Mouse (Mus musculus) limb, embryonic 12.5 days (tissue): ENCODE results near the gene Kremen2. TPM values are rescaled to one million over a fixed set of nuclear protein-coding genes. Genes with fewer than 3 reads are reported as not detected.
A peak's percentile ranks its signal among the peaks of the same experiment; 100 is the strongest.

Source experiments
- ATAC-seq: fragments of 200-750 bp; cut with Nextera tagmentation; 2 replicates; pipeline ENCODE4 v1.8.0; 2017; ENCODE audit warnings: low read depth, moderate TSS enrichment; ENCODE audit not compliant: insufficient number of reproducible peaks, insufficient read depth, low FRiP score, low TSS enrichment
- H3K27ac ChIP-seq: fragments of 300-500 bp; sonication (generic); 2 replicates; pipeline ENCODE4 v1.5.1; 2016; ENCODE audit warnings: mild to moderate bottlenecking, moderate library complexity
- H3K27me3 ChIP-seq: fragments of 300-500 bp; sonication (generic); 2 replicates; pipeline ENCODE4 v1.6.1; 2016; ENCODE audit warnings: mild to moderate bottlenecking, moderate library complexity
- H3K36me3 ChIP-seq: fragments of 300-500 bp; sonication (generic); 2 replicates; pipeline ENCODE4 v1.6.1; 2016; ENCODE audit warnings: mild to moderate bottlenecking, moderate library complexity
- H3K4me1 ChIP-seq: fragments of 300-500 bp; sonication (generic); replicated peaks from 2 replicates; pipeline ENCODE4 v1.6.1; 2016
- H3K4me2 ChIP-seq: fragments of 300-500 bp; sonication (generic); 2 replicates; pipeline ENCODE4 v1.6.1; 2016; ENCODE audit warnings: mild to moderate bottlenecking, moderate library complexity
- H3K4me3 ChIP-seq: fragments of 300-500 bp; sonication (generic); replicated peaks from 2 replicates; pipeline ENCODE4 v1.5.1; 2016; ENCODE audit warnings: mild to moderate bottlenecking
- H3K9ac ChIP-seq: fragments of 300-500 bp; sonication (generic); replicated peaks from 2 replicates; pipeline ENCODE4 v1.6.1; 2016; ENCODE audit warnings: mild to moderate bottlenecking, moderate library complexity
- H3K9me3 ChIP-seq: fragments of 300-500 bp; sonication (generic); 2 replicates; pipeline ENCODE4 v1.6.1; 2016; ENCODE audit warnings: mild to moderate bottlenecking, moderate library complexity
- WGBS: fragments of 180-500 bp; shearing (Covaris S2); methylation state at CpG from one replicate; pipeline ENCODE4 v1.1.7; 2016; 5-methylcytosine and 5-hydroxymethylcytosine counted together
- polyA plus RNA-seq: library from polyadenylated mRNA; unstranded; fragments of >200 nt; fragmentation: Nextera tagmentation; extraction: Ambion mirVana; gene quantifications from 2 replicates; pipeline ENCODE4 v1.2.1, GENCODE M21; 2016

Gene Kremen2
- 30.0 and 34.8 TPM in 2 replicates for polyA plus RNA-seq

DNA sequence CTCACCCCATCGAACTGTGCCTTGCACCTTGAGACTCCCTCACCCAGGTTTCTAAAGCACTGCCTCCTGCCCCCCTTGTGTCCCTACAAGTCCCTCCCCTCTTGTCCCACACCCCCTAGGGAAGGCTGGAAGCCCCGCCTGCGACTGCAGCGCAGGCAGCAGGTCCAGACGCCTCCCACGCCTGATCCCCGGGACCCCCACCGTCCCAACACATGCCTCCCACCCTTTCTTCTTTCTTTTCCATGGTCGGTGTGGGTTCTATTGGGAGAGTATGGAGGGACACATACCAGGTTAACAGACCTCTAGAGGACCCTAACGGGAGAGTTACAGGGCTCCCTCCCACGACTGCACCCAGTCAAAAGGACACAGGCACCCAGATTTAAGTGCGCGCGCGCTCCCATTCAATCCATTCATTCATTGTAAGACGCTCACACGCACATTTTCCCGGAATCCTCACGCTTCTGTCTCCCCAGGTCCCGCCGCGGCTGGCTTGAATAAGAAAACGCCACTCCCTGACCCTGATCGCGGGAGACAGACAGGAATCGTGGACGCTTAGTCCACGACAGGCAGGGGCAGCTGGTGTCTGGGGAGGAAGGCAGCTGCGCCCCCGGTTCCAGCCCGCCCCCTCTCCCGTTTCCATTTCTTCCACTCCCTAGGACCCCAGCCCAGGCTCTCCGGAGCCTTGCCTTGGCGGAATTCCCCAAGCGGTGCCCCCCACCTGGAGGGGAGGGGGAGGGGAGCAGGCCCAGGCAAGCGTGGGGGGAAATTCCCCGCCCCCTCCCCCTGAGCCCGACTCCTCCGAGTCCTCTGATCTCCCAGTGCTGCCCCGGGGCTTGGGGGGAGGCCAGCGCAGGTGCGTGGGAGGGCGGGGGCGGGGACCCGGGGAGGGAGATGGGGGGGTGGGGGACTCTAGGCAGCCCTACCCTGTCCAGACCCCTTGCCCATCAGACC, at the start of gene Kremen2:
Gene Kremen2, minus strand, starts transcription at position 533 of the 951 bp plus-strand sequence.
- H3K9me3 ChIP-seq: no peaks in the 10 kb centered on the region
- peaks cover under 1% of the 10 kb centered on the region; the same call in 1 of the 2 replicates for H3K36me3 ChIP-seq
- peaks cover 82% of the 10 kb centered on the region for H3K27me3 ChIP-seq
- H3K9ac ChIP-seq: peak within 1 kb of the TSS; percentile 47
- H3K4me3 ChIP-seq: peak within 1 kb of the TSS; percentile 35
- peaks cover 41% of the 10 kb centered on the region for H3K4me1 ChIP-seq
- H3K27ac ChIP-seq: no peak within 1 kb of the TSS
- peak within 1 kb of the TSS; percentile 68 for H3K4me2 ChIP-seq
- no peak for ATAC-seq
- WGBS: under 1% methylated on average over 43 of the region's 45 CpGs

DNA sequence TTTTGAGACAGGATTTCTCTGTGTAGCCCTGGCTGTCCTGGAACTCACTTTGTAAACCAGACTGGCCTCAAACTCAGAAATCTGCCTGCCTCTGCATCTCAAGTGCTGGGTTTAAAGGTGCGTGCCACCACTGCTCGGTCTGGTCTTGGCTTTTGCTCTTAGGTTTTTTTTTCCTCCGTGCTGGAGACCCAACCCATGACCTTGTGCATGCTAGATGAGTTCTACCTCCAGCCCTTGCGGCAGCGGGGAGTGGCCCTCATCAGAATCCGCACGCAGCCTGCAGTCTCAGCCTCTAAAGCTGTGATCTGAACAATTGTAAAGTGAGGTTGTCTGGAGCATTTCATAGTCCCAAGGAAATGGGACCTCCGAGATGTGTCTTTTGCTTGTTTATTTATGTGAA, 49.7 kb upstream of the Kremen2 start:
- no peaks in the 10 kb centered on the region for H3K9me3 ChIP-seq
- no peak overlapping the region for H3K9ac ChIP-seq
- no peak for ATAC-seq
- H3K4me2 ChIP-seq: no peak overlapping the region
- H3K4me1 ChIP-seq: peaks cover 21% of the 10 kb centered on the region
- peaks cover 14% of the 10 kb centered on the region; the same call in 1 of the 2 replicates for H3K36me3 ChIP-seq
- H3K27me3 ChIP-seq: no peaks in the 10 kb centered on the region
- H3K27ac ChIP-seq: no peak overlapping the region
- WGBS: 93% methylated on average over 8 of the region's 8 CpGs
- H3K4me3 ChIP-seq: no peak overlapping the region

DNA sequence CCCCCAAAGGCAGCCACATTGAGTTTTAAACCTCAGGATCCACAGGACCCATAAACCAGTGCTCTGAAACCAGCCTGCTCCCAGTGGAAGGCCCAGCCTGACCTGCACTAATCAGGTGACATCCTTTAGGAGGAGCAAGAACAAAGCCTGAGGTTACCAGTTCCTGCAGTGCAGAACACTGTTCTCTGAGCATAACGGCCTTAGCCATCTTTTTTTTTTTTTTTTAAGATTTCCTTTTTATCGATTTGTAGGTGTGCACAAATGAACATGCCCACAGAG, 45.4 kb upstream of the Kremen2 start:
- WGBS: 46% methylated on average over 2 of the region's 2 CpGs
- Histone ChIP-seq H3K27ac (peak overlapping the region; percentile 98), H3K9me3 (no peaks in the 10 kb centered on the region), H3K36me3 (peaks cover 14% of the 10 kb centered on the region; the same call in 1 of the 2 replicates), H3K9ac (peak overlapping the region; percentile 83), H3K27me3 (no peaks in the 10 kb centered on the region), H3K4me2 (peak overlapping the region; percentile 68), H3K4me3 (peak overlapping the region; percentile 45), H3K4me1 (peaks cover 33% of the 10 kb centered on the region)
- ATAC-seq: no peak

- 0 out of 2 replicates have a peak, but pooled peaks have one; percentile 35 for ATAC-seq
- H3K4me3 ChIP-seq: peak within 1 kb of the TSS; percentile 45
- no peaks in the 10 kb centered on the region for H3K9me3 ChIP-seq
- peaks cover 34% of the 10 kb centered on the region for H3K4me1 ChIP-seq
- WGBS: 2% methylated on average over 29 of the region's 29 CpGs
- H3K4me2 ChIP-seq: peak within 1 kb of the TSS; percentile 68
- peak within 1 kb of the TSS; percentile 83 for H3K9ac ChIP-seq
- H3K27ac ChIP-seq: peak within 1 kb of the TSS; percentile 98
- H3K27me3 ChIP-seq: no peaks in the 10 kb centered on the region
- H3K36me3 ChIP-seq: peaks cover 14% of the 10 kb centered on the region; the same call in 1 of the 2 replicates
These were observed 44.8 kb upstream of the Kremen2 start, which contains the start of gene Srrm2 for GRCm38 (mm10) chr17:23790269-23791078. Gene Srrm2, plus strand, starts transcription at chr17:23790532.

GRCm38 (mm10) chr17:23789749-23790268, 44.2 kb upstream of the Kremen2 start:
- no peaks in the 10 kb centered on the region for H3K9me3 ChIP-seq
- ATAC-seq: no peak
- H3K27me3 ChIP-seq: no peaks in the 10 kb centered on the region
- H3K36me3 ChIP-seq: peaks cover 11% of the 10 kb centered on the region; the same call in 1 of the 2 replicates
- H3K27ac ChIP-seq: peak overlapping the region; percentile 98
- H3K4me2 ChIP-seq: peak overlapping the region; percentile 68
- H3K4me1 ChIP-seq: peaks cover 39% of the 10 kb centered on the region
- 14% methylated on average over 8 of the region's 8 CpGs for WGBS
- peak overlapping the region; percentile 45 for H3K4me3 ChIP-seq
- H3K9ac ChIP-seq: peak overlapping the region; percentile 83

DNA sequence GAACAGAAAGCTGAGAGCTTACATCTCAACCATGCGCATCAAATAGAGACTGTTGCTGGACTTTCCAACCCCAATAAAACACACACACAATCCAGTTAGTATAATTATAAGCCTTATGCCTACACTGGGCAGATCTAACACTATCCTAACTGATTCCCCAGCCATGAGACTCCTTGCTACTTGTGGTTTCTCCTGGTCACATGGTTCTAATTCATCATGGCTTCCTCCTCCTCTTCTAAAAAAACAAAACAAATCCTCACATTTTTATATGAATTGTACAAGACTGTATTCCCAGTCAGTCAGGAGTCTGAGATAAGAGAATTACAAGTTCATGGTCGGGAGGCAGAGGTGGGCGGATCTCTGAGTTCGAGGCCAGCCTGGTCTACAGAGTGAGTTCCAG, 43.3 kb upstream of the Kremen2 start:
- ATAC-seq: no peak
- WGBS: 91% methylated on average over 4 of the region's 4 CpGs
- no peak overlapping the region for H3K27ac ChIP-seq
- peaks cover 39% of the 10 kb centered on the region for H3K4me1 ChIP-seq
- H3K4me3 ChIP-seq: no peak overlapping the region
- peaks cover 10% of the 10 kb centered on the region; the same call in 1 of the 2 replicates for H3K36me3 ChIP-seq
- no peak overlapping the region for H3K9ac ChIP-seq
- H3K27me3 ChIP-seq: no peaks in the 10 kb centered on the region
- H3K4me2 ChIP-seq: no peak overlapping the region
- no peaks in the 10 kb centered on the region for H3K9me3 ChIP-seq

DNA sequence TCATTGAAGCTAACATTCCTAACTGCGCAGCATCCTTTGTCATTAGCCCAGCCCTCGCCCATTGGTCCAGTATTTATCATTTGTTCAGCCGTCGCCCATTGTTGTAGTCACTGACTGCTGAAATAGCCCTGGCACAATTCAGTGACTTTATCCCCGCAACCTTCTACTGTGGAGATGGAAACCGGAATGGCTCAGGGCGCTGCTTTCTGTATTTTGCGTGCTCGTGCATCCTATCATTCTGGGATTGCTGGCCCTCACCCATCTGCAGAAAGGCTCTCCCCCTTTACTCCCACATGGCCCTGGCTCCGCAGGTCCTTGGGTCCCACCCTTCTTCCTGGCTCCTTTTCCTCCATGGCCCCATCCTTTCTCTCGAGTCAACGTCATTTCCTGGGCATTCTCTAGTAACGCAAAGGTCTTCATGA, 40.9 kb upstream of the Kremen2 start:
- Histone ChIP-seq H3K36me3 (no peaks in the 10 kb centered on the region), H3K4me1 (peaks cover 28% of the 10 kb centered on the region), H3K27ac (peak overlapping the region; percentile 2; the same call in 1 of the 2 replicates), H3K4me2 (peak overlapping the region; percentile 73), H3K9me3 (no peaks in the 10 kb centered on the region), H3K9ac (0 out of 2 replicates have a peak overlapping the region, but pooled peaks have one; percentile 12), H3K4me3 (peak overlapping the region; percentile 67), H3K27me3 (no peaks in the 10 kb centered on the region)
- WGBS: 19% methylated on average over 13 of the region's 13 CpGs
- no peak for ATAC-seq

- Histone ChIP-seq H3K36me3 (no peaks in the 10 kb centered on the region), H3K4me2 (peak within 1 kb of the TSS; percentile 73), H3K4me3 (peak within 1 kb of the TSS; percentile 67), H3K27me3 (no peaks in the 10 kb centered on the region), H3K9ac (peak within 1 kb of the TSS; percentile 76), H3K4me1 (peaks cover 22% of the 10 kb centered on the region), H3K27ac (peak within 1 kb of the TSS; percentile 78), H3K9me3 (no peaks in the 10 kb centered on the region)
- peak; percentile 87 for ATAC-seq
- WGBS: 2% methylated on average over 43 of the region's 43 CpGs
These were observed 40.2 kb upstream of the Kremen2 start, which contains the start of gene Flywch2 for GRCm38 (mm10) chr17:23785561-23786471. Gene Flywch2, minus strand, starts transcription at chr17:23786081.

DNA sequence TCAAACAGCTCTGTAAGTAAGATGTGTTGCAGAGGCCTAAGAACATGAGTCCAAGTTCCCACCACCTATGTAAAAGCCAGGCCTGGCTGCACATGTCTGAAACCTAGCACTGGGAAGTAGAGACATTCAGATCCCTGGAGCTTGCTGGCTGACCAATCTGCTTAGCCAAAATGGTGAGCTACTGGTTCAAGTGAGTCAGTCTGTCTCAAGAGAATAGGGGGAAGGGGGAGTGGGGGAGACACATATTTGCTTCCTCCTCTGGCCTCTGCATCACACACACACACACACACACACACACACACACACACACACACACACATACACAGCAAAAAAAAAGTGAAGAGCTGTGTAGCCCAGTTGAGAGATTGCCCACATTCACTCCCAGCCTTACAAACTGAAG, 37.7 kb upstream of the Kremen2 start:
- Histone ChIP-seq H3K9ac (no peak overlapping the region), H3K27ac (no peak overlapping the region), H3K4me1 (peaks cover 9% of the 10 kb centered on the region)

DNA sequence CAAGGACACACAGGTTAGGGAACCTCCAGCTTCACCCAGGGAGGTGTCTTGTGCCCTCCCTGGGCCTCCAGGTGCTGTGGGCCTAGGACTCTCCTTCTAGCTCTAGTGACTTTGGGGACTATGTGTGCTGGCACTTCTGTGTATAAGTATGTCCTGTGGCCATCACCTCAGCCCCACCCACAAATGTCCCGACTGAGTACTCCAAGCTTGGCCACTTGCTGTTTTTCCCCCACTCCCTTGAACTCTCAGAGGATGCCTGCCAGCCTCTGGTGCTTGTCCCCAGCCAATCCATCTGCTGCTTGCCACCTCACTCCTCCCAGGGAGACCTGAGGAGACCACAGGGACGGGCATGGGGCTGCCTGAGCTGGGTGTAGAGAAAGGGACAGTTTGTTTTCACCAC, 32.8 kb upstream of the Kremen2 start:
- H3K4me3 ChIP-seq: no peak overlapping the region
- no peaks in the 10 kb centered on the region for H3K4me1 ChIP-seq
- no peak for ATAC-seq
- 56% methylated on average over 2 of the region's 2 CpGs for WGBS
- no peaks in the 10 kb centered on the region for H3K27me3 ChIP-seq
- peaks cover 25% of the 10 kb centered on the region for H3K36me3 ChIP-seq
- H3K9ac ChIP-seq: no peak overlapping the region
- no peak overlapping the region for H3K4me2 ChIP-seq
- no peak overlapping the region for H3K27ac ChIP-seq
- H3K9me3 ChIP-seq: no peaks in the 10 kb centered on the region

More for the DNA sequence above, 37.7 kb upstream of the Kremen2 start:
- no peaks in the 10 kb centered on the region for H3K27me3 ChIP-seq
- no peak overlapping the region for H3K4me2 ChIP-seq
- peaks cover 16% of the 10 kb centered on the region for H3K36me3 ChIP-seq
- ATAC-seq: no peak
- H3K4me3 ChIP-seq: no peak overlapping the region
- no peaks in the 10 kb centered on the region for H3K9me3 ChIP-seq
